Mouse (Mus musculus): Measurements from ENCODE around the gene Gm20917. TPM values are rescaled to one million over a fixed set of nuclear protein-coding genes. Genes with fewer than 3 reads are reported as not detected.

Gm20917 gene
- polyA plus RNA-seq (2015; fragmentation: Nextera tagmentation; extraction: Ambion mirVana) = not detected in 2 replicates

DNA sequence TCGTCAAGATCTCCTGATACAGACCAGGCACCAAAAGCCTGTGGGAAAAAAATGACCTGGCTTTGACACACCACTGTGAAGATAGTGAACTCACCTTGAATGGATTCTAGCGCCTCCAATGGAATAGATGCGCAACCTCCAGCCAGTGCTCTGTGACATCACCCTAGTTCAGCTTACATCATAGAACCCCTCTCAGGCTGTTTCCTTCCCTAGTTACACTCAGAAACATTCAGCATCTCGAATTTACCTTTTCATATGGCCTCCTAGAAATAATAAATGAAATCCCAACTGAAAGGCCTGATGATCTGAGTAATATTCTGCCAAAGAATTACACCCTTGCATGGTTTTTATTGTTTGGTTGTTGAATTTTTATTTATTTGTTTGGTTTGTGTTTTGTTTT is at the start of gene Gm20917:
TSS of gene Gm20917 (minus strand) at position 101 of the 400 bp plus-strand sequence.

Other genes starting within 250 kb of the Gm20917 start
- not detected in 2 replicates for gene Gm20916, start 168.4 kb upstream of the Gm20917 start, polyA plus RNA-seq (2015; fragmentation: Nextera tagmentation; extraction: Ambion mirVana)